Mouse (Mus musculus): ENCODE results near the gene Tnfrsf14. TPM values are rescaled to one million over a fixed set of nuclear protein-coding genes. Genes with fewer than 3 reads are reported as not detected.

Gene Tnfrsf14
- polyA plus RNA-seq, 1 experiment, result 135 TPM

- Histone ChIP-seq H3K4me1 (ENCODE audit: control insufficient read depth, insufficient read depth, low read length) (peaks cover 16% of the 10 kb centered on the region), H3K4me3 (ENCODE audit: insufficient read depth, low read length) (no peak overlapping the region), H3K27ac (ENCODE audit: insufficient read depth, low read depth, low read length) (no peak overlapping the region)
- TF ChIP-seq CTCF (IDR thresholded peaks at IDR 0.05; ENCODE audit: low read depth, low read length) (no peak), POLR2A (IDR thresholded peaks at IDR 0.05; ENCODE audit: borderline replicate concordance, low read depth, low read length) (no peak)
Measured at GRCm38 (mm10) chr4:154922931-154923330, 5.4 kb downstream of the Tnfrsf14 start.

- Histone ChIP-seq H3K4me1 (ENCODE audit: control insufficient read depth, insufficient read depth, low read length) (peaks cover 16% of the 10 kb centered on the region), H3K4me3 (ENCODE audit: insufficient read depth, low read length) (no peak overlapping the region), H3K27ac (ENCODE audit: insufficient read depth, low read depth, low read length) (no peak overlapping the region)
- TF ChIP-seq CTCF (IDR thresholded peaks at IDR 0.05; ENCODE audit: low read depth, low read length) (no peak), POLR2A (IDR thresholded peaks at IDR 0.05; ENCODE audit: borderline replicate concordance, low read depth, low read length) (no peak)
Measured at GRCm38 (mm10) chr4:154922291-154922690, 6.1 kb downstream of the Tnfrsf14 start.

- TF ChIP-seq CTCF (IDR thresholded peaks at IDR 0.05; ENCODE audit: low read depth, low read length) (no peak), POLR2A (IDR thresholded peaks at IDR 0.05; ENCODE audit: borderline replicate concordance, low read depth, low read length) (no peak)
- H3K27ac ChIP-seq (ENCODE audit: insufficient read depth, low read depth, low read length), result no peak overlapping the region
- peaks cover 15% of the 10 kb centered on the region for H3K4me1 ChIP-seq (ENCODE audit: control insufficient read depth, insufficient read depth, low read length)
- no peak overlapping the region for H3K4me3 ChIP-seq (ENCODE audit: insufficient read depth, low read length)
Measured at GRCm38 (mm10) chr4:154916662-154917061, 11.7 kb downstream of the Tnfrsf14 start.

GRCm38 (mm10) chr4:154915286-154915685, 13.1 kb downstream of the Tnfrsf14 start:
- H3K27ac ChIP-seq (ENCODE audit: insufficient read depth, low read depth, low read length), result no peak overlapping the region
- H3K4me3 ChIP-seq (ENCODE audit: insufficient read depth, low read length), result no peak overlapping the region
- H3K4me1 ChIP-seq (ENCODE audit: control insufficient read depth, insufficient read depth, low read length), result peaks cover 26% of the 10 kb centered on the region
- TF ChIP-seq POLR2A (IDR thresholded peaks at IDR 0.05; ENCODE audit: borderline replicate concordance, low read depth, low read length) (no peak), CTCF (IDR thresholded peaks at IDR 0.05; ENCODE audit: low read depth, low read length) (no peak)

- Histone ChIP-seq H3K27ac (ENCODE audit: insufficient read depth, low read depth, low read length) (no peak overlapping the region), H3K4me3 (ENCODE audit: insufficient read depth, low read length) (no peak overlapping the region), H3K4me1 (ENCODE audit: control insufficient read depth, insufficient read depth, low read length) (peaks cover 32% of the 10 kb centered on the region)
- TF ChIP-seq POLR2A (IDR thresholded peaks at IDR 0.05; ENCODE audit: borderline replicate concordance, low read depth, low read length) (no peak), CTCF (IDR thresholded peaks at IDR 0.05; ENCODE audit: low read depth, low read length) (no peak)
Measured at GRCm38 (mm10) chr4:154914707-154915106, 13.7 kb downstream of the Tnfrsf14 start.

GRCm38 (mm10) chr4:154914252-154914651, 14.1 kb downstream of the Tnfrsf14 start:
- TF ChIP-seq POLR2A (IDR thresholded peaks at IDR 0.05; ENCODE audit: borderline replicate concordance, low read depth, low read length), result no peak
- no peak for TF ChIP-seq CTCF (IDR thresholded peaks at IDR 0.05; ENCODE audit: low read depth, low read length)
- Histone ChIP-seq H3K4me3 (ENCODE audit: insufficient read depth, low read length) (no peak overlapping the region), H3K4me1 (ENCODE audit: control insufficient read depth, insufficient read depth, low read length) (peaks cover 35% of the 10 kb centered on the region), H3K27ac (ENCODE audit: insufficient read depth, low read depth, low read length) (no peak overlapping the region)

GRCm38 (mm10) chr4:154913845-154914244, 14.5 kb downstream of the Tnfrsf14 start:
- Histone ChIP-seq H3K4me3 (ENCODE audit: insufficient read depth, low read length) (no peak overlapping the region), H3K27ac (ENCODE audit: insufficient read depth, low read depth, low read length) (no peak overlapping the region), H3K4me1 (ENCODE audit: control insufficient read depth, insufficient read depth, low read length) (peaks cover 35% of the 10 kb centered on the region)
- TF ChIP-seq POLR2A (IDR thresholded peaks at IDR 0.05; ENCODE audit: borderline replicate concordance, low read depth, low read length), result no peak

GRCm38 (mm10) chr4:154911644-154912043, 16.7 kb downstream of the Tnfrsf14 start:
- TF ChIP-seq CTCF (IDR thresholded peaks at IDR 0.05; ENCODE audit: low read depth, low read length) (no peak), POLR2A (IDR thresholded peaks at IDR 0.05; ENCODE audit: borderline replicate concordance, low read depth, low read length) (no peak)

GRCm38 (mm10) chr4:154910606-154911522, 17.5 kb downstream of the Tnfrsf14 start:
- peak overlapping the region; percentile 80 for H3K27ac ChIP-seq (ENCODE audit: insufficient read depth, low read depth, low read length)
- peaks cover 39% of the 10 kb centered on the region for H3K4me1 ChIP-seq (ENCODE audit: control insufficient read depth, insufficient read depth, low read length)
- TF ChIP-seq CTCF (IDR thresholded peaks at IDR 0.05; ENCODE audit: low read depth, low read length), result no peak
- no peak for TF ChIP-seq POLR2A (IDR thresholded peaks at IDR 0.05; ENCODE audit: borderline replicate concordance, low read depth, low read length)
- no peak overlapping the region for H3K4me3 ChIP-seq (ENCODE audit: insufficient read depth, low read length)

More at GRCm38 (mm10) chr4:154911644-154912043, 16.7 kb downstream of the Tnfrsf14 start:
- peaks cover 40% of the 10 kb centered on the region for H3K4me1 ChIP-seq (ENCODE audit: control insufficient read depth, insufficient read depth, low read length)
- no peak overlapping the region for H3K4me3 ChIP-seq (ENCODE audit: insufficient read depth, low read length)
- peak overlapping the region; percentile 51 for H3K27ac ChIP-seq (ENCODE audit: insufficient read depth, low read depth, low read length)

GRCm38 (mm10) chr4:154908490-154908889, 19.9 kb downstream of the Tnfrsf14 start:
- peaks cover 36% of the 10 kb centered on the region for H3K4me1 ChIP-seq (ENCODE audit: control insufficient read depth, insufficient read depth, low read length)
- H3K27ac ChIP-seq (ENCODE audit: insufficient read depth, low read depth, low read length), result no peak overlapping the region
- H3K4me3 ChIP-seq (ENCODE audit: insufficient read depth, low read length), result no peak overlapping the region
- TF ChIP-seq CTCF (IDR thresholded peaks at IDR 0.05; ENCODE audit: low read depth, low read length), result no peak
- TF ChIP-seq POLR2A (IDR thresholded peaks at IDR 0.05; ENCODE audit: borderline replicate concordance, low read depth, low read length), result no peak

All from bone marrow macrophage, adult 2 months (primary cell).